Mouse (Mus musculus) myocyte (in vitro differentiated cells): ENCODE data around the gene Hipk4. TPM values are rescaled to one million over a fixed set of nuclear protein-coding genes. Genes with fewer than 3 reads are reported as not detected.

Experiments
- H3K27me3 ChIP-seq: one replicate; pipeline ENCODE4 v1.6.1; 2011; ENCODE audit not compliant: control insufficient read depth, insufficient read depth, insufficient read length
- H3K36me3 ChIP-seq: one replicate; pipeline ENCODE4 v1.6.1; 2011; ENCODE audit not compliant: control insufficient read depth, insufficient read depth
- H3K4me2 ChIP-seq: one replicate; pipeline ENCODE4 v1.6.1; 2011; ENCODE audit warnings: low read depth, control low read depth
- H3K4me3 ChIP-seq: one replicate; pipeline ENCODE4 v1.5.1; 2011; ENCODE audit warnings: mild to moderate bottlenecking, control low read depth, moderate library complexity
- H3K79me2 ChIP-seq: one replicate; pipeline ENCODE4 v1.6.1; 2011; ENCODE audit not compliant: control insufficient read depth, insufficient read depth
- H3ac ChIP-seq: one replicate; pipeline ENCODE4 v1.6.1; 2011; ENCODE audit not compliant: control insufficient read depth, insufficient read length
- CEBPB ChIP-seq: IDR thresholded peaks from 2 replicates; pipeline ENCODE4 v1.6.1; 2011; ENCODE audit warnings: mild to moderate bottlenecking, moderate library complexity; ENCODE audit not compliant: poor library complexity, insufficient read depth, severe bottlenecking
- E2F4 ChIP-seq: IDR thresholded peaks from one replicate; pipeline ENCODE4 v1.6.1; 2011; ENCODE audit warnings: mild to moderate bottlenecking, control low read depth, moderate library complexity; ENCODE audit not compliant: insufficient read depth
- MAX ChIP-seq: IDR thresholded peaks from one replicate; pipeline ENCODE4 v1.6.1; 2011; ENCODE audit warnings: low read depth, mild to moderate bottlenecking, control low read depth
- MYOD1 ChIP-seq, 3 experiments: IDR thresholded peaks; one replicate each; pipeline ENCODE4 v1.6.1; 2011; ENCODE audit warnings: control low read depth in 2 of 3, low read depth in 2 of 3, mild to moderate bottlenecking in 2 of 3, moderate library complexity in 1 of 3; ENCODE audit not compliant: insufficient read length in 2 of 3, control insufficient read depth in 1 of 3
- MYOG ChIP-seq, 3 experiments: IDR thresholded peaks; one replicate each; pipeline ENCODE4 v1.6.1; 2011; ENCODE audit warnings: control low read depth in 2 of 3, low read depth in 2 of 3, mild to moderate bottlenecking in 2 of 3; ENCODE audit not compliant: insufficient read length in 2 of 3, control insufficient read depth in 1 of 3, insufficient read depth in 1 of 3
- POLR2A ChIP-seq: IDR thresholded peaks from one replicate; pipeline ENCODE4 v1.6.1; 2011; ENCODE audit warnings: low read depth, mild to moderate bottlenecking, control low read depth, moderate library complexity; ENCODE audit not compliant: insufficient read length
- POLR2AphosphoS2 ChIP-seq: IDR thresholded peaks from one replicate; pipeline ENCODE4 v1.6.1; 2011; ENCODE audit warnings: low read depth, control low read depth; ENCODE audit not compliant: insufficient read length
- REST ChIP-seq: IDR thresholded peaks from one replicate; pipeline ENCODE4 v1.6.1; 2011; ENCODE audit warnings: mild to moderate bottlenecking, control low read depth, moderate library complexity; ENCODE audit not compliant: insufficient read depth, insufficient read length
- SRF ChIP-seq: IDR thresholded peaks from one replicate; pipeline ENCODE4 v1.6.1; 2011; ENCODE audit warnings: low read depth; ENCODE audit not compliant: control insufficient read depth, insufficient read length
- TCF12 ChIP-seq: IDR thresholded peaks from one replicate; pipeline ENCODE4 v1.6.1; 2011; ENCODE audit warnings: mild to moderate bottlenecking, control low read depth; ENCODE audit not compliant: poor library complexity, insufficient read depth, severe bottlenecking
- TCF3 ChIP-seq: IDR thresholded peaks from one replicate; pipeline ENCODE4 v1.6.1; 2011; ENCODE audit warnings: low read depth, control low read depth; ENCODE audit not compliant: insufficient read length
- USF1 ChIP-seq: IDR thresholded peaks from one replicate; pipeline ENCODE4 v1.6.1; 2011; ENCODE audit warnings: low read depth, mild to moderate bottlenecking, control low read depth, moderate library complexity
- polyA plus RNA-seq: library from polyadenylated mRNA; unstranded; fragments of >200 nt; fragmentation: generic; extraction: Trizol; gene quantifications from one replicate; pipeline ENCODE4 v1.2.1, GENCODE M21; 2012; ENCODE audit warnings: missing spikeins

Hipk4 gene
- polyA plus RNA-seq, 1 experiment = 0.98 TPM

- Histone ChIP-seq H3ac (no peak overlapping the region), H3K4me3 (no peak overlapping the region), H3K79me2 (no peaks in the 10 kb centered on the region), H3K27me3 (no peaks in the 10 kb centered on the region), H3K4me2 (no peak overlapping the region), H3K36me3 (peaks cover 8% of the 10 kb centered on the region)
- no peak for TF ChIP-seq MYOD1 (IDR thresholded peaks at IDR 0.05; ENCODE audit: control insufficient read depth in 1 of 3, insufficient read length in 2 of 3, low read depth in 2 of 3)
- TF ChIP-seq SRF = no peak
- no peak for TF ChIP-seq POLR2AphosphoS2
- no peak for TF ChIP-seq CEBPB
- TF ChIP-seq MYOG (IDR thresholded peaks at IDR 0.05; ENCODE audit: control insufficient read depth in 1 of 3, insufficient read depth in 1 of 3, insufficient read length in 2 of 3, low read depth in 2 of 3) = no peak
- TF ChIP-seq MAX = no peak
- no peak for TF ChIP-seq E2F4
- no peak for TF ChIP-seq TCF12
- no peak for TF ChIP-seq USF1
- no peak for TF ChIP-seq POLR2A
- no peak for TF ChIP-seq REST
- TF ChIP-seq TCF3 = no peak
These were observed 12.3 kb downstream of the Hipk4 start for GRCm38 (mm10) chr7:27535386-27535785.

GRCm38 (mm10) chr7:27536618-27537017 lies 13.6 kb downstream of the Hipk4 start:
- no peak overlapping the region for H3K4me2 ChIP-seq
- no peak overlapping the region for H3ac ChIP-seq
- no peak overlapping the region for H3K4me3 ChIP-seq
- TF ChIP-seq REST (no peak), USF1 (no peak), SRF (no peak), MYOD1 (IDR thresholded peaks at IDR 0.05; ENCODE audit: control insufficient read depth in 1 of 3, insufficient read length in 2 of 3, low read depth in 2 of 3) (no peak), MAX (no peak), MYOG (IDR thresholded peaks at IDR 0.05; ENCODE audit: control insufficient read depth in 1 of 3, insufficient read depth in 1 of 3, insufficient read length in 2 of 3, low read depth in 2 of 3) (no peak), TCF12 (no peak)
- H3K36me3 ChIP-seq = peaks cover 8% of the 10 kb centered on the region
- no peaks in the 10 kb centered on the region for H3K79me2 ChIP-seq
- H3K27me3 ChIP-seq = no peaks in the 10 kb centered on the region

- no peaks in the 10 kb centered on the region for H3K79me2 ChIP-seq
- no peak overlapping the region for H3K4me3 ChIP-seq
- no peak for TF ChIP-seq TCF12
- TF ChIP-seq E2F4 = no peak
- no peak for TF ChIP-seq CEBPB
- TF ChIP-seq MYOG (IDR thresholded peaks at IDR 0.05; ENCODE audit: control insufficient read depth in 1 of 3, insufficient read depth in 1 of 3, insufficient read length in 2 of 3, low read depth in 2 of 3) = no peak
- TF ChIP-seq REST = no peak
- TF ChIP-seq TCF3 = no peak
- TF ChIP-seq POLR2AphosphoS2 = no peak
- TF ChIP-seq MAX = no peak
- TF ChIP-seq USF1 = no peak
- TF ChIP-seq SRF = no peak
- no peak for TF ChIP-seq POLR2A
- no peak for TF ChIP-seq MYOD1 (IDR thresholded peaks at IDR 0.05; ENCODE audit: control insufficient read depth in 1 of 3, insufficient read length in 2 of 3, low read depth in 2 of 3)
- peaks cover 8% of the 10 kb centered on the region for H3K36me3 ChIP-seq
- no peaks in the 10 kb centered on the region for H3K27me3 ChIP-seq
- no peak overlapping the region for H3K4me2 ChIP-seq
- no peak overlapping the region for H3ac ChIP-seq
These were observed 14.9 kb downstream of the Hipk4 start for GRCm38 (mm10) chr7:27537998-27538397.

- no peaks in the 10 kb centered on the region for H3K27me3 ChIP-seq
- peaks cover 8% of the 10 kb centered on the region for H3K36me3 ChIP-seq
- H3ac ChIP-seq = no peak overlapping the region
- H3K4me3 ChIP-seq = no peak overlapping the region
- H3K4me2 ChIP-seq = no peak overlapping the region
- H3K79me2 ChIP-seq = no peaks in the 10 kb centered on the region
- TF ChIP-seq REST (no peak), MYOG (IDR thresholded peaks at IDR 0.05; ENCODE audit: control insufficient read depth in 1 of 3, insufficient read depth in 1 of 3, insufficient read length in 2 of 3, low read depth in 2 of 3) (no peak), TCF3 (no peak), POLR2AphosphoS2 (no peak), MYOD1 (IDR thresholded peaks at IDR 0.05; ENCODE audit: control insufficient read depth in 1 of 3, insufficient read length in 2 of 3, low read depth in 2 of 3) (no peak), SRF (no peak), MAX (no peak), TCF12 (no peak), USF1 (no peak)
These were observed 15.7 kb downstream of the Hipk4 start for GRCm38 (mm10) chr7:27538797-27539196.

GRCm38 (mm10) chr7:27540521-27540920 lies 17.5 kb downstream of the Hipk4 start:
- H3K79me2 ChIP-seq = no peaks in the 10 kb centered on the region
- H3K4me2 ChIP-seq = no peak overlapping the region
- no peak overlapping the region for H3ac ChIP-seq
- no peaks in the 10 kb centered on the region for H3K36me3 ChIP-seq
- no peak for TF ChIP-seq CEBPB
- no peak for TF ChIP-seq MYOG (IDR thresholded peaks at IDR 0.05; ENCODE audit: control insufficient read depth in 1 of 3, insufficient read depth in 1 of 3, insufficient read length in 2 of 3, low read depth in 2 of 3)
- no peak for TF ChIP-seq MYOD1 (IDR thresholded peaks at IDR 0.05; ENCODE audit: control insufficient read depth in 1 of 3, insufficient read length in 2 of 3, low read depth in 2 of 3)
- no peak for TF ChIP-seq TCF3
- no peak for TF ChIP-seq POLR2A
- no peak for TF ChIP-seq SRF
- TF ChIP-seq TCF12 = no peak
- no peak for TF ChIP-seq MAX
- TF ChIP-seq E2F4 = no peak
- no peak for TF ChIP-seq USF1
- TF ChIP-seq POLR2AphosphoS2 = no peak
- no peak for TF ChIP-seq REST
- H3K27me3 ChIP-seq = no peaks in the 10 kb centered on the region
- no peak overlapping the region for H3K4me3 ChIP-seq
